Comparison of ENCODE assay signal across 17 mouse cellular contexts in genomic region chr10:24133132-24133531, GRCm38 (mm10). TPM values are rescaled to one million over a fixed set of nuclear protein-coding genes. Genes with fewer than 3 reads are reported as not detected.
DNase-seq lines count a peak whose midpoint lies in the region; ATAC-seq and TF ChIP-seq lines count a peak whose summit lies in the region.
"Had no signal": no experiment of that assay in that cellular context is flagged by ENCODE, and none has a peak within 500 bp of the region (broad histone marks: within the 10 kb centered on the region; RNA-seq: fewer than 3 reads in every experiment).

No protein-coding gene starts in this region.

- no peaks in the 10 kb centered on the region for H3K9me3 ChIP-seq in G1E (replicated peaks)
- no peaks in the 10 kb centered on the region for H3K9me3 ChIP-seq in intestine, postnatal 0 days (ENCODE audit: control insufficient read depth)
- H3K9me3 ChIP-seq: forebrain, embryonic 10.5 days; heart, embryonic 13.5 days; limb, embryonic 12.5 days had no signal

- peak overlapping the region; percentile 81; the same call in 1 of the 2 replicates for H3K27ac ChIP-seq in intestine, postnatal 0 days (ENCODE audit: low read depth, low read length)
- H3K27ac ChIP-seq in left cerebral cortex, adult 2 months: no peak overlapping the region
- H3K27ac ChIP-seq: gastrocnemius, adult 2 months; heart, embryonic 13.5 days; hindbrain, embryonic 14.5 days had no signal

- ATAC-seq in G1E (ENCODE audit: extremely low read depth, insufficient number of reproducible peaks, low FRiP score, poor library complexity, severe bottlenecking): peak; percentile 96
- ATAC-seq in intestine, postnatal 0 days: peak; percentile 59
- ATAC-seq in neutrophil, adult 5-6 weeks (ENCODE audit: extremely low read depth, insufficient number of reproducible peaks, low FRiP score, poor library complexity, severe bottlenecking): peak; percentile 81; the same call in 1 of the 2 replicates

- no peak overlapping the region for H3K4me3 ChIP-seq in G1E (ENCODE audit: low read depth, low read length)
- no peak overlapping the region for H3K4me3 ChIP-seq in intestine, postnatal 0 days (ENCODE audit: low read depth, low read length)
- H3K4me3 ChIP-seq in left cerebral cortex, adult 2 months: no peak overlapping the region
- H3K4me3 ChIP-seq: forebrain, embryonic 10.5 days; gastrocnemius, adult 2 months; heart, embryonic 13.5 days; limb, embryonic 12.5 days had no signal

- intact Hi-C loops in left cerebral cortex, postnatal 4 days (cut with DNase I): no loop called here
- intact Hi-C loops in left cerebral cortex, adult 2 months (cut with DNase I): loop anchor here (5.0 kb wide), 1 partner anchor 156 kb away; no protein-coding TSS in a partner anchor

- no peaks in the 10 kb centered on the region for H3K36me3 ChIP-seq in G1E (replicated peaks)
- H3K36me3 ChIP-seq in intestine, postnatal 0 days (ENCODE audit: control insufficient read depth, insufficient read depth): no peaks in the 10 kb centered on the region
- H3K36me3 ChIP-seq: forebrain, embryonic 10.5 days; heart, embryonic 13.5 days; limb, embryonic 12.5 days had no signal

- peaks cover 18% of the 10 kb centered on the region for H3K4me1 ChIP-seq in G1E (ENCODE audit: insufficient read depth, low read depth, low read length)
- H3K4me1 ChIP-seq in intestine, postnatal 0 days (replicated peaks; ENCODE audit: control insufficient read depth, insufficient read depth, low read length): 0 out of 2 replicates have a peak, but pooled peaks cover 6% of the 10 kb centered on the region

- no peak overlapping the region for H3K4me2 ChIP-seq in intestine, postnatal 0 days (replicated peaks; ENCODE audit: low read depth)
- H3K4me2 ChIP-seq: hindbrain, embryonic 14.5 days; midbrain, embryonic 11.5 days had no signal

- H3K27me3 ChIP-seq in G1E (ENCODE audit: insufficient read depth, low read length): 0 out of 2 replicates have a peak, but pooled peaks cover 2% of the 10 kb centered on the region
- no peaks in the 10 kb centered on the region for H3K27me3 ChIP-seq in intestine, postnatal 0 days (replicated peaks; ENCODE audit: control insufficient read depth, insufficient read depth, low read length)
- H3K27me3 ChIP-seq: heart, embryonic 13.5 days; limb, embryonic 12.5 days had no signal

- TF ChIP-seq CTCF in G1E (IDR thresholded peaks at IDR 0.05; ENCODE audit: low read depth, low read length): no peak
- TF ChIP-seq CTCF in intestine, postnatal 0 days (IDR thresholded peaks at IDR 0.05; ENCODE audit: low read depth): no peak
- no peak for TF ChIP-seq CTCF in left cerebral cortex, adult 2 months (IDR thresholded peaks at IDR 0.05)

- DNase-seq in layer of hippocampus, adult 9-11 months: peak; percentile 34
- no peak for DNase-seq in layer of hippocampus, adult 9-10 months (ENCODE audit: low spot score)
- DNase-seq in G1E (ENCODE audit: low spot score): peak; percentile 58
- no peak for DNase-seq in left cerebral cortex, postnatal 4 days
- no peak for DNase-seq in kidney, postnatal 36 days
- DNase-seq in left cerebral cortex, adult 2 months (ENCODE audit: extremely low spot score in 1 of 2, low spot score in 2 of 2): no peak
- DNase-seq: cerebellum, adult 8-10 months; gastrocnemius, adult 2 months; kidney, postnatal 4 days; thymus, postnatal 4 days had no signal

- WGBS in intestine, postnatal 0 days: 9% methylated on average over 2 of the region's 2 CpGs

- H3K9ac ChIP-seq in intestine, postnatal 0 days (ENCODE audit: low read depth, low read length): no peak overlapping the region
- H3K9ac ChIP-seq: hindbrain, embryonic 14.5 days; limb, embryonic 12.5 days had no signal

RNA-seq across cellular contexts. Expression of gene Stx7, which starts 16.0 kb away (rescaled TPM):
- total RNA-seq in G1E (2014; fragmentation: Nextera tagmentation): 33.1 and 61.8 TPM in 2 replicates
- total RNA-seq in G1E (2017): 35.7 and 39.2 TPM in 2 replicates
- 40.7 and 47.8 TPM in 2 replicates for polyA plus RNA-seq in G1E (2012)
- polyA plus RNA-seq in intestine, postnatal 0 days (2015; fragmentation: Nextera tagmentation; extraction: Ambion mirVana): 171 and 189 TPM in 2 replicates
- total RNA-seq in neutrophil, adult 5-6 weeks (2017): 95.9 and 112 TPM in 2 replicates
- total RNA-seq in left cerebral cortex, postnatal 4 days (2021): 100 to 1,000 TPM; 258 to 263 TPM
- 100 to 1,000 TPM; 136 to 144 TPM for total RNA-seq in left cerebral cortex, adult 2 months (2021)

RNA-seq across cellular contexts. Expression of gene Taar9, which starts 23.8 kb away (rescaled TPM):
- total RNA-seq in G1E (2014; fragmentation: Nextera tagmentation): not detected in 2 replicates
- total RNA-seq in G1E (2017): 0.11 TPM in 1 of 2 replicates, not detected in the other
- polyA plus RNA-seq in G1E (2012): not detected in 2 replicates
- not detected in 2 replicates for polyA plus RNA-seq in intestine, postnatal 0 days (2015; fragmentation: Nextera tagmentation; extraction: Ambion mirVana)
- total RNA-seq in neutrophil, adult 5-6 weeks (2017): not detected in 2 replicates
- not detected for total RNA-seq in left cerebral cortex, postnatal 4 days (2021)
- not detected for total RNA-seq in left cerebral cortex, adult 2 months (2021)
- total RNA-seq: gastrocnemius, adult 2 months had no signal
- polyA plus RNA-seq: heart, embryonic 13.5 days; hindbrain, embryonic 14.5 days; limb, embryonic 12.5 days; midbrain, embryonic 11.5 days had no signal

RNA-seq across cellular contexts. Expression of gene Taar8c, which starts 31.4 kb away (rescaled TPM):
- total RNA-seq in G1E (2014; fragmentation: Nextera tagmentation) (not detected in 2 replicates), G1E (2017) (not detected in 2 replicates)
- not detected in 2 replicates for polyA plus RNA-seq in G1E (2012)
- not detected in 2 replicates for polyA plus RNA-seq in intestine, postnatal 0 days (2015; fragmentation: Nextera tagmentation; extraction: Ambion mirVana)
- total RNA-seq in neutrophil, adult 5-6 weeks (2017): not detected in 2 replicates
- not detected for total RNA-seq in left cerebral cortex, postnatal 4 days (2021)
- total RNA-seq in left cerebral cortex, adult 2 months (2021): not detected
- total RNA-seq: gastrocnemius, adult 2 months had no signal
- polyA plus RNA-seq: forebrain, embryonic 10.5 days; heart, embryonic 13.5 days; hindbrain, embryonic 14.5 days; limb, embryonic 12.5 days; midbrain, embryonic 11.5 days had no signal

RNA-seq across cellular contexts. Expression of gene Taar8b, which starts 41.0 kb away (rescaled TPM):
- not detected in 2 replicates for total RNA-seq in G1E (2014; fragmentation: Nextera tagmentation)
- total RNA-seq in G1E (2017): not detected in 2 replicates
- polyA plus RNA-seq in G1E (2012): not detected in 2 replicates
- not detected in 2 replicates for polyA plus RNA-seq in intestine, postnatal 0 days (2015; fragmentation: Nextera tagmentation; extraction: Ambion mirVana)
- total RNA-seq in neutrophil, adult 5-6 weeks (2017): not detected in 2 replicates
- total RNA-seq in left cerebral cortex, postnatal 4 days (2021): not detected
- total RNA-seq in left cerebral cortex, adult 2 months (2021): not detected
- total RNA-seq: gastrocnemius, adult 2 months had no signal
- polyA plus RNA-seq: forebrain, embryonic 10.5 days; heart, embryonic 13.5 days; hindbrain, embryonic 14.5 days; limb, embryonic 12.5 days; midbrain, embryonic 11.5 days had no signal

RNA-seq across cellular contexts. Expression of gene Taar8a, which starts 56.8 kb away (rescaled TPM):
- not detected in 2 replicates for total RNA-seq in G1E (2014; fragmentation: Nextera tagmentation)
- total RNA-seq in G1E (2017): not detected in 2 replicates
- polyA plus RNA-seq in G1E (2012): not detected in 2 replicates
- not detected in 2 replicates for polyA plus RNA-seq in intestine, postnatal 0 days (2015; fragmentation: Nextera tagmentation; extraction: Ambion mirVana)
- total RNA-seq in neutrophil, adult 5-6 weeks (2017): not detected in 2 replicates
- not detected for total RNA-seq in left cerebral cortex, postnatal 4 days (2021)
- not detected for total RNA-seq in left cerebral cortex, adult 2 months (2021)
- total RNA-seq: gastrocnemius, adult 2 months had no signal
- polyA plus RNA-seq: forebrain, embryonic 10.5 days; heart, embryonic 13.5 days; hindbrain, embryonic 14.5 days; limb, embryonic 12.5 days; midbrain, embryonic 11.5 days had no signal

Comparison
In these comparisons a context has a peak if more than half of its experiments do, and no peak if none do; other contexts are left out.
1. DNase-seq: peak in layer of hippocampus, adult 9-11 months (single experiment) and G1E (single experiment); none in layer of hippocampus, adult 9-10 months (single experiment), left cerebral cortex, postnatal 4 days (single experiment), kidney, postnatal 36 days (0 of 2) and left cerebral cortex, adult 2 months (0 of 2).
2. Peak in every context shown above with its lines, with median percentiles within 50 percentile points of each other: ATAC-seq.